Mouse (Mus musculus) kidney, embryonic 16.5 days (tissue): ENCODE measurements around the gene Selenbp1. TPM values are rescaled to one million over a fixed set of nuclear protein-coding genes. Genes with fewer than 3 reads are reported as not detected.
"Not testable (repeated sequence)": the region's sequence is repeated elsewhere in the genome, so short reads cannot be mapped to it uniquely, and the experiment has no call there.

Source experiments
- ATAC-seq: fragments of 200-750 bp; cut with Nextera tagmentation; 2 replicates; pipeline ENCODE4 v1.8.0; 2017; ENCODE audit warnings: moderate TSS enrichment; ENCODE audit not compliant: low FRiP score, low TSS enrichment
- H3K27ac ChIP-seq: fragments of 300-500 bp; sonication (generic); 2 replicates; pipeline ENCODE4 v1.5.1; 2014; ENCODE audit warnings: low read length
- H3K27me3 ChIP-seq: fragments of 300-500 bp; sonication (generic); 2 replicates; pipeline ENCODE4 v1.6.1; 2014; ENCODE audit warnings: low read length, control low read depth, mixed read lengths; ENCODE audit not compliant: insufficient read depth
- H3K36me3 ChIP-seq: fragments of 300-500 bp; sonication (generic); 2 replicates; pipeline ENCODE4 v1.6.1; 2014; ENCODE audit warnings: low read length, control low read depth, mixed read lengths; ENCODE audit not compliant: insufficient read depth
- H3K4me1 ChIP-seq: fragments of 300-500 bp; sonication (generic); 2 replicates; pipeline ENCODE4 v1.6.1; 2014; ENCODE audit warnings: low read length, control low read depth, mixed read lengths; ENCODE audit not compliant: insufficient read depth
- H3K4me2 ChIP-seq: fragments of 300-500 bp; sonication (generic); replicated peaks from 2 replicates; pipeline ENCODE4 v1.6.1; 2014; ENCODE audit warnings: low read depth, low read length
- H3K4me3 ChIP-seq: fragments of 300-500 bp; sonication (generic); 2 replicates; pipeline ENCODE4 v1.5.1; 2014; ENCODE audit warnings: mild to moderate bottlenecking, low read length
- H3K9ac ChIP-seq: fragments of 300-500 bp; sonication (generic); replicated peaks from 2 replicates; pipeline ENCODE4 v1.6.1; 2014; ENCODE audit warnings: low read length
- H3K9me3 ChIP-seq: fragments of 300-500 bp; sonication (generic); 2 replicates; pipeline ENCODE4 v1.6.1; 2016; ENCODE audit warnings: low read length, control low read depth
- WGBS: fragments of 180-500 bp; shearing (Covaris S2); extraction: QIAGEN DNeasy Blood & Tissue Kit; methylation state at CpG from one replicate; pipeline ENCODE4 v1.1.7; 2014; 5-methylcytosine and 5-hydroxymethylcytosine counted together
- polyA plus RNA-seq: library from polyadenylated mRNA; unstranded; fragments of >200 nt; fragmentation: Nextera tagmentation; extraction: Ambion mirVana; gene quantifications from 2 replicates; pipeline ENCODE4 v1.2.1, GENCODE M21; 2015

Selenbp1 gene
- polyA plus RNA-seq, 1 experiment from 2014 or later, result 105 TPM

GRCm38 (mm10) chr3:94915903-94916741 is 16.7 kb upstream of the Selenbp1 start:
- no peak overlapping the region for H3K9ac ChIP-seq
- H3K36me3 ChIP-seq, result no peaks in the 10 kb centered on the region
- no peak for ATAC-seq
- no peaks in the 10 kb centered on the region for H3K27me3 ChIP-seq
- H3K4me1 ChIP-seq, result peaks cover 12% of the 10 kb centered on the region
- WGBS, result 76% methylated on average over 7 of the region's 7 CpGs
- no peak overlapping the region for H3K27ac ChIP-seq
- no peaks in the 10 kb centered on the region for H3K9me3 ChIP-seq
- no peak overlapping the region for H3K4me2 ChIP-seq
- no peak overlapping the region for H3K4me3 ChIP-seq

GRCm38 (mm10) chr3:94917816-94918361 is 15.0 kb upstream of the Selenbp1 start:
- ATAC-seq, result peak; percentile 94
- Histone ChIP-seq H3K4me2 (peak overlapping the region; percentile 30), H3K27me3 (no peaks in the 10 kb centered on the region), H3K27ac (peak overlapping the region; percentile 91), H3K4me3 (no peak overlapping the region), H3K9ac (peak overlapping the region; percentile 44; the same call in 1 of the 2 replicates), H3K9me3 (no peaks in the 10 kb centered on the region), H3K36me3 (no peaks in the 10 kb centered on the region), H3K4me1 (peaks cover 12% of the 10 kb centered on the region)
- WGBS, result 29% methylated on average over 14 of the region's 14 CpGs

- Histone ChIP-seq H3K27me3 (no peaks in the 10 kb centered on the region), H3K9me3 (no peaks in the 10 kb centered on the region), H3K4me3 (no peak overlapping the region), H3K4me1 (peaks cover 12% of the 10 kb centered on the region), H3K4me2 (no peak overlapping the region), H3K27ac (no peak overlapping the region), H3K36me3 (no peaks in the 10 kb centered on the region), H3K9ac (no peak overlapping the region)
- WGBS, result 56% methylated on average over 4 of the region's 4 CpGs
- ATAC-seq, result no peak
Observed at GRCm38 (mm10) chr3:94918845-94919244, 14.0 kb upstream of the Selenbp1 start.

- peaks cover 16% of the 10 kb centered on the region for H3K4me1 ChIP-seq
- no peak overlapping the region for H3K4me3 ChIP-seq
- no peaks in the 10 kb centered on the region for H3K27me3 ChIP-seq
- WGBS, result 49% methylated on average over 3 of the region's 3 CpGs
- no peak for ATAC-seq
- no peak overlapping the region for H3K4me2 ChIP-seq
- no peaks in the 10 kb centered on the region for H3K36me3 ChIP-seq
- no peak overlapping the region for H3K9ac ChIP-seq
- H3K27ac ChIP-seq, result no peak overlapping the region
- no peaks in the 10 kb centered on the region for H3K9me3 ChIP-seq
Observed at GRCm38 (mm10) chr3:94921104-94921503, 11.8 kb upstream of the Selenbp1 start.

GRCm38 (mm10) chr3:94922333-94922732 is 10.5 kb upstream of the Selenbp1 start:
- peaks cover 14% of the 10 kb centered on the region for H3K4me1 ChIP-seq
- ATAC-seq, result no peak
- no peak overlapping the region for H3K4me3 ChIP-seq
- no peaks in the 10 kb centered on the region for H3K9me3 ChIP-seq
- H3K27ac ChIP-seq, result no peak overlapping the region
- WGBS, result 25% methylated on average over 3 of the region's 3 CpGs
- no peaks in the 10 kb centered on the region for H3K36me3 ChIP-seq
- no peak overlapping the region for H3K9ac ChIP-seq
- no peaks in the 10 kb centered on the region for H3K27me3 ChIP-seq
- no peak overlapping the region for H3K4me2 ChIP-seq

GRCm38 (mm10) chr3:94924688-94925087 is 8.2 kb upstream of the Selenbp1 start:
- H3K36me3 ChIP-seq, result no peaks in the 10 kb centered on the region
- no peak for ATAC-seq
- WGBS, result 22% methylated on average over 8 of the region's 8 CpGs

GRCm38 (mm10) chr3:94926301-94926736 is 6.5 kb upstream of the Selenbp1 start:
- not testable (repeated sequence) for H3K9ac ChIP-seq, H3K4me3 ChIP-seq, H3K4me2 ChIP-seq, H3K27ac ChIP-seq, H3K4me1 ChIP-seq, H3K9me3 ChIP-seq, H3K27me3 ChIP-seq, ATAC-seq, H3K36me3 ChIP-seq
- 48% methylated on average over 4 of the region's 4 CpGs for whole genome bisulfite sequencing

More at GRCm38 (mm10) chr3:94924688-94925087, 8.2 kb upstream of the Selenbp1 start:
- Histone ChIP-seq H3K9ac (no peak overlapping the region), H3K27ac (no peak overlapping the region), H3K4me3 (no peak overlapping the region), H3K4me2 (no peak overlapping the region), H3K4me1 (0 out of 2 replicates have a peak, but pooled peaks cover 4% of the 10 kb centered on the region), H3K9me3 (no peaks in the 10 kb centered on the region), H3K27me3 (no peaks in the 10 kb centered on the region)

- 79% methylated on average over 2 of the region's 4 CpGs for WGBS
- not testable (repeated sequence) for H3K9me3 ChIP-seq, H3K27ac ChIP-seq, H3K4me3 ChIP-seq, ATAC-seq, H3K27me3 ChIP-seq, H3K36me3 ChIP-seq, H3K9ac ChIP-seq, H3K4me2 ChIP-seq
- H3K4me1 ChIP-seq, result peaks cover 15% of the 10 kb centered on the region
Observed at GRCm38 (mm10) chr3:94928979-94929378, 3.9 kb upstream of the Selenbp1 start.

GRCm38 (mm10) chr3:94930386-94931266 is 2.2 kb upstream of the Selenbp1 start:
- H3K27ac ChIP-seq, result peak overlapping the region; percentile 48; the same call in 1 of the 2 replicates

More at GRCm38 (mm10) chr3:94930386-94931266, 2.2 kb upstream of the Selenbp1 start:
- not testable (repeated sequence) for H3K27me3 ChIP-seq, H3K9ac ChIP-seq, H3K9me3 ChIP-seq, H3K36me3 ChIP-seq, H3K4me3 ChIP-seq, H3K4me2 ChIP-seq
- WGBS, result 41% methylated on average over 7 of the region's 7 CpGs
- H3K4me1 ChIP-seq, result peaks cover 11% of the 10 kb centered on the region
- 0 out of 2 replicates have a peak, but pooled peaks have one; percentile 12 for ATAC-seq
